Mouse (Mus musculus): ENCODE data around the gene Asb3.

DNA sequence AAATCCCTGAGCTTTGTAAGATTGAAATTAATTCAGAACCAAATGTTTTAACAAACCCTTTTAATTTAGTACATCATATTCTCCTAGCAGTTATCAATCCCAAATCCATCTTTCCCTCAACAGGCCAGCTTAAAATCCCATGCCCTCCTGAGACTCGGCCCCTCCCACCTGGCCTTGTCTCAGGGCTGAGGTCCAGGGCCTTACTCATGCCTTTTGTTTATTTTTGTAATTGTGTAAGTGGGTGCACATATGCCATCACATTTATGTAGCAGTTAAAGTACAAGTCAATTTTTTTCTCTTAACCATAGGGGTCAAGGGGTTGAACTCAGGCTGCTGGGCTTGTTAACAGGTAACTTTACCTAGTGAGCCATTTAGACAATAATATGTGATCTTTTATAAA is 40.9 kb upstream of the Asb3 start:
- no peak for TF ChIP-seq CTCF (IDR thresholded peaks at IDR 0.05)
- no peak for TF ChIP-seq POLR2A (IDR thresholded peaks at IDR 0.05; ENCODE audit: insufficient read depth, low read depth, low read length)
- TF ChIP-seq EP300 (IDR thresholded peaks at IDR 0.05; ENCODE audit: insufficient read depth, low read depth, low read length) = no peak
